Mouse (Mus musculus) cortical plate, adult 2 months (tissue): Measurements from ENCODE around the gene Ribc2.

Experiments used
- CTCF ChIP-seq: fragments of 200-500 bp; IDR thresholded peaks from 2 replicates; pipeline ENCODE4 v1.5.1; 2011; ENCODE audit warnings: mild to moderate bottlenecking, control low read depth, low read length; ENCODE audit not compliant: insufficient read depth; ENCODE audit errors: extremely low read depth
- POLR2A ChIP-seq: fragments of 200-500 bp; IDR thresholded peaks from 2 replicates; pipeline ENCODE4 v1.6.1; 2011; ENCODE audit warnings: mild to moderate bottlenecking, low read length, control low read depth; ENCODE audit not compliant: insufficient read depth; ENCODE audit errors: extremely low read depth

GRCm38 (mm10) chr15:85132193-85132520, 279 bp downstream of the Ribc2 start:
- TF ChIP-seq CTCF (no peak), POLR2A (no peak)
